Mouse (Mus musculus): ENCODE measurements at regions not wholly inside any gene's neighbourhood (a gene's known extent, or its start where the extent isn't known, plus 50 kb on each side); places are given as distances from the start of the nearest gene placed in this dataset.

DNA sequence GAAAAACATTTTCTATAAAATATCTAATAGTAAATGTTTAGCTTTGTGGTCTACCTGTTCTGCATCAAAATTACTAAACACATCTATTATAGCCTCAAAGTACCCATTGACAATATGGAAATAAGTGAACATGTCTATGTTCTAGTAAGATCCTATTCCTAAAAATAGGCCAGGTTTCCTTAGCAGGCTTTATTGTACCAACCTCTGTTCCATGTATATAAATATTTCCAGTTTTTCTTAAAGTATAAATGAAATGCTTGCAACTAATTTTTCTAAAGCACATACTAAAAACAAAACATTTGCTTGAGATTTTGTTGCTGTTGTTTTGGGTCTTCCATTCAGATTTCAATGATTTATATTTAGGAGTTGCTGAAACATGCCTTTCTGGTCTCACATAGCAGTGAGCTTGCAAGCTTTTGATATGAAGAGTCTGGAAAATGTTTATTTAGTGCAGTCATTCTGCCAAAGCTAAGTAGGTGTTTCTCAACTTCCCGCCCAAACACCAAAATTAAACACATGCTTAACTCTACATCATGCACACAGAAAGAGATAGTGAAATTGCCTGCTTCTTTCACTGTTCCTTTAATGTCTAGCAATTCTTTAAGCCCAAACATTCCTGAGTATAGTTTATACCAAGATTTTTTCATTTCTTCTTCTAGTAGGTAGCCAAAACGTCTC, 380.6 kb upstream of the Gli3 start:
- Histone ChIP-seq H3K36me3 (replicated peaks) (no peaks in the 10 kb centered on the region), H3K9me3 (no peaks in the 10 kb centered on the region), H3K27me3 (no peaks in the 10 kb centered on the region), H3K4me1 (no peaks in the 10 kb centered on the region), H3K4me3 (replicated peaks) (no peak overlapping the region), H3K4me2 (no peak overlapping the region), H3K9ac (no peak overlapping the region), H3K27ac (no peak overlapping the region)
- 95% methylated on average over 2 of the region's 2 CpGs for WGBS
- ATAC-seq (ENCODE audit: low FRiP score): no peak

DNA sequence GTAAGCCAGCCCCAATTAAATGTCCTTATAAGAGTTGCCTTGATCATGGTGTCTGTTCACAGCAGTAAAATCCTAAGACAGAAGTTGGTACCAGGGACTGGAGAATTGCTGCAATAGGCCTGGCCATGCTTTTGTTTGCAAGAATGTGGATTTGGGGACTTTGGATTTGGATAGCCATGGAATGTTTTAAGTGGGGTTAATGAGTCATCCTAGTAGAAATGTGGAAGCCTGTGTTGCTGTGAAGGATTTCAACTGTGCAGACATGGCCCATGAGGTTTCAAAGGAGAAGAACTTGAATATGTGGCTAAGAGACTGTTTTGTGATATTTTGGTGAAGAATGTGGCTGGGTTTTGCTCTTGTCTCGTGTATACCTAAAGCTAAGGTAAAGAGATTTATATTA, 368.2 kb upstream of the Gli3 start:
- no peak for ATAC-seq (ENCODE audit: low FRiP score)
- Histone ChIP-seq H3K4me2 (no peak overlapping the region), H3K27me3 (no peaks in the 10 kb centered on the region), H3K4me1 (no peaks in the 10 kb centered on the region), H3K9me3 (no peaks in the 10 kb centered on the region), H3K9ac (no peak overlapping the region), H3K27ac (no peak overlapping the region), H3K4me3 (replicated peaks) (no peak overlapping the region), H3K36me3 (replicated peaks) (no peaks in the 10 kb centered on the region)
- WGBS: 80% methylated on average over 1 of the region's 1 CpGs

DNA sequence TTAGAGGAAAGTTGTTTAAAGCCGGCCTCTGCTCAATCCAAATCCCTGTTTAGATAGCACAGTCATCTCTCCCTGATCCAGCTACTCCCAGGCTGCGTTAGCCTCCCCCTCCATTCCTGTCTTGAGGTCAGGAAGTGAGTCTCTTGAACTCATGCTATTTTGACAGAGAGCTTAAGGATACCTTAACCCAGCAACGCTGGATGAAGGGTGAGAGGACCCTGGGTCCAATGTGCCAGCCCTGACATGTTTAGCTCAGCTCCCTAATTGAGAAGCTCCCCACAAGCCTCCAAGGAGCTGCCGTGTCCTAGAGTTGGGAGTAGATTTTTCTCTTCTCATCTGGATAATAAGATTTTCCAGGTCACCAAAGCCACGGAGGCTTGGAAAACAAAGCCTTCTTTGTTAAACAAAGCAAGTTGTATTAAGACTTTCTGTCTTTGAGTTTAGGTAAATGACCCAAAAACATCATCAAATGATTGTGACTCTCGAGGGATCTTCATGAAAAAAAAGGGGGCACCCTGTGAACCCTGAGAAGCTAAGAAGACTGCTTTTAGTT, 355.2 kb upstream of the Gli3 start:
- H3K9me3 ChIP-seq: 0 out of 2 replicates have a peak, but pooled peaks cover 3% of the 10 kb centered on the region

DNA sequence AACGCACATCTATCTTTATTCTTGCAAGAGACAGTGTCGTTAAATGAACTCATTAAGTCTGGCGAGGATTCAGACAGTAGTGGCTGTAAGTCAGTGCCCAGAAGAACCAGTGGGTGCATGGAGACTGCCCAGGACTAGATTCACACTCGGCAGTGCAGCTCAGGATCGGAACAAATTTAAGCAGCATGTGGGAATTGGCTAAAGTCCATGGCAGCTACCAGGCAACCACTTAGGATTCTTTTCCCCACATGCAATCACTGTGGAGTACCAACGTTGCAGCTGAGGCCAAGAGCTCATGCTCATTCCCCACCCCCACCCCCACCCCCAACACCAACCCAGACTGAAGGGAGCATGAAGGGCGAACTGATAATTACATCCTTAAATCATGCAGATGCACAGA, 349.7 kb upstream of the Gli3 start:
- no peak for ATAC-seq (ENCODE audit: low FRiP score)

More for the DNA sequence above, 355.2 kb upstream of the Gli3 start:
- ATAC-seq (ENCODE audit: low FRiP score): peak; percentile 69; the same call in 1 of the 2 replicates
- no peak overlapping the region for H3K9ac ChIP-seq
- H3K27me3 ChIP-seq: no peaks in the 10 kb centered on the region
- no peak overlapping the region; the same call in 1 of the 2 replicates for H3K4me2 ChIP-seq
- H3K4me1 ChIP-seq: peaks cover 11% of the 10 kb centered on the region
- H3K36me3 ChIP-seq (replicated peaks): no peaks in the 10 kb centered on the region
- under 1% methylated on average over 6 of the region's 6 CpGs for WGBS
- H3K27ac ChIP-seq: no peak overlapping the region
- no peak overlapping the region for H3K4me3 ChIP-seq (replicated peaks)

DNA sequence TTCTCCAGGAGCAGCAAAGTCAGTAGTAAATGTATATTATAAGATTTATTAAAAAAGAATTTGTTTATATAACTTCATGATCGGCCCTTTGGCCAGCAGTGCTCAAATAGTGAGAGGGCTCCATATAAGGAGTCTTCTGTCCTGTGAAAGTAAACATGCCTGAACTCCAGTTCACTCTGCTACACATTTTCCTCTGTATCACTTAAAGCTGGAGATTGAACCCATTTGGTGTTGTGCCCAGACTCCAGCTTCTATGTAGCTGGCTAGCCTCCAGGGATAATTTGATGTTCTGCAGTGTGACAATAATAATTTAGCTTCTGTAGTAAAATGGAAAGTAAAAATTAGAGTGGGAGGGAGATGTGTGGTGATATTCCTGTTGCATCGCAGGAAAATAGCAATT, 332.8 kb upstream of the Gli3 start:
- Histone ChIP-seq H3K27me3 (no peaks in the 10 kb centered on the region), H3K36me3 (replicated peaks) (no peaks in the 10 kb centered on the region), H3K4me1 (no peaks in the 10 kb centered on the region), H3K4me3 (replicated peaks) (no peak overlapping the region), H3K9me3 (no peaks in the 10 kb centered on the region), H3K27ac (no peak overlapping the region), H3K9ac (no peak overlapping the region), H3K4me2 (no peak overlapping the region)
- WGBS: 83% methylated on average over 2 of the region's 2 CpGs
- no peak for ATAC-seq (ENCODE audit: low FRiP score)

More for the DNA sequence above, 349.7 kb upstream of the Gli3 start:
- Histone ChIP-seq H3K27ac (no peak overlapping the region), H3K4me1 (no peaks in the 10 kb centered on the region), H3K4me3 (replicated peaks) (no peak overlapping the region), H3K9ac (no peak overlapping the region), H3K4me2 (no peak overlapping the region), H3K36me3 (replicated peaks) (no peaks in the 10 kb centered on the region), H3K27me3 (no peaks in the 10 kb centered on the region), H3K9me3 (no peaks in the 10 kb centered on the region)
- 90% methylated on average over 7 of the region's 7 CpGs for WGBS

DNA sequence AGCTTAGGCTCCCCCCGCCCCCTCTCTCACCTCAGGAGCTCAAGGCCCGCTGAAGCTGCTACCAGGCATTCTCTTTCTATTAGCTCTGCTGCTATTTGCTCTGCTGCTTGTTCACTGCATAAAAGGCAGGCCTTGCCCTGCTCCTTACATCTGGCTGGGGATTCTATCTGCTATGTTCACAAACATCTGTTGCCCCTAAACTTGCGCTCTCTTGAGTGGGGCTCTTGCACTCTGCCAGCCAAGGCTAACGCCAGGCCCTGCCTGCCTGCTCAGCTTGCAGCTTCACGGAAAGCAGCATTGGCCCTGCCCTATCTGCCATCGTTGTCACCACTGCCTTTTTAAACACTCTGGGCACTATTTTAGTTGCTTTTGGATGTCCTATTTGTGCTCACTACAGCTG, 316.9 kb upstream of the Gli3 start:
- Histone ChIP-seq H3K9ac (no peak overlapping the region), H3K9me3 (no peaks in the 10 kb centered on the region), H3K36me3 (replicated peaks) (no peaks in the 10 kb centered on the region), H3K27ac (no peak overlapping the region), H3K4me1 (no peaks in the 10 kb centered on the region), H3K4me3 (replicated peaks) (no peak overlapping the region), H3K27me3 (no peaks in the 10 kb centered on the region), H3K4me2 (no peak overlapping the region)
- no peak for ATAC-seq (ENCODE audit: low FRiP score)
- WGBS: 55% methylated on average over 6 of the region's 6 CpGs

DNA sequence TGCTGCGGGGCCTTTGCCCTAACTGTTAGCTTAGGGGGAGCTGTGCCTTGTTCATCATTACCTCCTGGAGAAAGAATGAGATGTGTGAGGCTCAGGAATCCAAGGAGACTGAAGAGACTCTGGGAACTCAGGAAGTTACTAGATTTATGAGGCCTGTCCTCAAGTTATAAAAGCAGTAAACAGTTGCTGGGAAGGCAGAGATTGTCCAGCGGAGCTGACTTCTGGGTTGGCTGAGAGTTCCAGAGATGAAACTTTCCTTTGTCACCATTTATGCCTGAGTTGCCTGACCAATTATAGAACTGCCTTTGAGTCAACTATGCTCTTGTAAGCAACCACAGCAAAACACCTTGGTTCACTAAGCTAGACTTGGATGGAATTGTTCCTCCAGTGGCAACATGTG, 282.1 kb upstream of the Gli3 start:
- ATAC-seq (ENCODE audit: low FRiP score): no peak
- Histone ChIP-seq H3K4me1 (no peaks in the 10 kb centered on the region), H3K4me3 (replicated peaks) (no peak overlapping the region), H3K9ac (no peak overlapping the region), H3K36me3 (replicated peaks) (no peaks in the 10 kb centered on the region), H3K27me3 (no peaks in the 10 kb centered on the region), H3K4me2 (no peak overlapping the region), H3K27ac (no peak overlapping the region), H3K9me3 (no peaks in the 10 kb centered on the region)
- 73% methylated on average over 2 of the region's 2 CpGs for WGBS

DNA sequence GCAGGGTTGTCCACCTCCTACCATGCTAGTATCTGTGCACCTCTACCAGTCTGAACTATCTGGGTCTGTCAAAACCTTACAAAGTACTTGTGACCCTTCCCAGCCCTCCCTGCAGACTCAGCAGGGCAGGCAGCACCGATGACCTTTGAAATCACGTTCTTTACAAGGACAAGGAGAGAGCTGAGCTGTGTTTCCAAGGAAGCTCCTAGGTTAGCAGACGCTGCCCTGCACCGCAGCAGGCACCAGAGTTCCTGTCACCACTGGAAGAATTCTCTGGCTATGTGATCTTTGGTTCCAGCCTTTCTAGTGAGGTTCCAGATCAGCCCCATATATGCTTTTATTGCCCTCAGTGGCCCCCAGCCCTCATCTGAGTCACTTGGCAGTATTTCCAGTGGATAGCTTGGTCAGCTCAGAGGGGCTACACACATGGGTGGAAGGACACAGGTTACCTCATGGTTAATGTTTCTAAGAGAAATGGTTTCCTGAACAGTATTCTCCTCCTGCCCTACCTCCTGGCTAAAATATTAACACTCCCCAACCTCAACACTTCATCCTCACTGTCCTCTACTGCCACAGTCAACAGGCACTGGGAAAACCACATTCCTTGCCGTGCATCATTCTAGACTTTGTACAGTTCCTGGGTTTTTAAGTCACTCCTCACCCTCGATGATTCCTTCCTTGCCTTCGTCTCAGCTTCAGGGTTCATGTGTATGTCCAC, 251.2 kb upstream of the Gli3 start:
- ATAC-seq (ENCODE audit: low FRiP score): no peak

DNA sequence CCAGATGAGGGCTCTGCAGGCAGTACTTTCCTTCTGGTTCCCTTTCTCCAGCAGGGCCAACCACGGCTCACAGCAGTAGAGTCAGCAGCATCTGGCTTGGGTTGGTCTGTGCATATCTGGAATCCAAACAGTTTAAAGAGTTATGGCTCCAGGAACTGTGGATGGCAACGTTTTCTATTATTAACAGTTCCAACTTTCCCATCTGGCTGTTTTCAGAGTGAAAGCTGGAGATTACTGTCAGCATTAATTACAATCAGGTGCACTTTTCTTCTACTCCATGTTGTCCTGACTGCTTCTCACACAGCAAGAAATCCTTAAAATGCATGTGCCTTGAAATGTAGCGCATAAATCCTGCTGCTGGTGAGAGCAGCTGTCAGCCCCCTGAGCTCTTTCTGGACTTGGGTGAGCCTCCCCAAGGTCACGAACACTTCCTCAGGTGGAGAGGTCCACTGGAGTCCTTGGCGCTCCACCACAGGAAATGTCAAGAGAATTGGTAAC, 250.6 kb upstream of the Gli3 start:
- no peaks in the 10 kb centered on the region for H3K4me1 ChIP-seq
- no peak for ATAC-seq (ENCODE audit: low FRiP score)
- H3K4me3 ChIP-seq (replicated peaks): no peak overlapping the region
- H3K27me3 ChIP-seq: no peaks in the 10 kb centered on the region
- no peak overlapping the region for H3K27ac ChIP-seq
- no peak overlapping the region for H3K4me2 ChIP-seq
- no peaks in the 10 kb centered on the region for H3K36me3 ChIP-seq (replicated peaks)
- no peaks in the 10 kb centered on the region for H3K9me3 ChIP-seq
- WGBS: 80% methylated on average over 5 of the region's 5 CpGs
- no peak overlapping the region for H3K9ac ChIP-seq

More for the DNA sequence above, 251.2 kb upstream of the Gli3 start:
- H3K9me3 ChIP-seq: no peaks in the 10 kb centered on the region
- H3K4me1 ChIP-seq: no peaks in the 10 kb centered on the region
- H3K27ac ChIP-seq: no peak overlapping the region
- H3K4me2 ChIP-seq: no peak overlapping the region
- H3K4me3 ChIP-seq (replicated peaks): no peak overlapping the region
- WGBS: 87% methylated on average over 7 of the region's 7 CpGs
- H3K36me3 ChIP-seq (replicated peaks): no peaks in the 10 kb centered on the region
- no peak overlapping the region for H3K9ac ChIP-seq
- no peaks in the 10 kb centered on the region for H3K27me3 ChIP-seq

DNA sequence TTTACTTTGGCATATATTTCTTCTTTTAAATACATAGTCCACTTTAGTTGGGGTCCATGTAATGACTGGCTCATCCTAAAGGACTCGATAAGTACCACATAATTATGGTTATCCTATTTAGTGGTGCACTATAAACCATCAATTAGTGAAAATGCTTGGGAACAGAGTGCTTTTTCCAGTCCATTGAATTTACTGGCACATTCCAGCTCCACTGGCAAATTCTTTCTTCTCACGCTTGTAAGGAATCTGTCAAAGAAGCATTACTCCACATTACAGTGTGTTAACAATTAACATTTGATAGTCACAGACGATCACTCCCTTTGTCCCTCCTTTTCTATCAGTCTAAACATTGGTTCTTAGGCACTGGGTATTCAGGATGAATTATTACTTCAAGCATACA, 241.7 kb upstream of the Gli3 start:
- H3K4me2 ChIP-seq: no peak overlapping the region
- no peaks in the 10 kb centered on the region for H3K4me1 ChIP-seq
- H3K27ac ChIP-seq: no peak overlapping the region
- 21% methylated on average over 3 of the region's 3 CpGs for WGBS
- ATAC-seq (ENCODE audit: low FRiP score): peak; percentile 70; the same call in 1 of the 2 replicates
- H3K9ac ChIP-seq: no peak overlapping the region
- H3K4me3 ChIP-seq (replicated peaks): no peak overlapping the region
- H3K9me3 ChIP-seq: no peaks in the 10 kb centered on the region
- no peaks in the 10 kb centered on the region for H3K36me3 ChIP-seq (replicated peaks)
- H3K27me3 ChIP-seq: no peaks in the 10 kb centered on the region

DNA sequence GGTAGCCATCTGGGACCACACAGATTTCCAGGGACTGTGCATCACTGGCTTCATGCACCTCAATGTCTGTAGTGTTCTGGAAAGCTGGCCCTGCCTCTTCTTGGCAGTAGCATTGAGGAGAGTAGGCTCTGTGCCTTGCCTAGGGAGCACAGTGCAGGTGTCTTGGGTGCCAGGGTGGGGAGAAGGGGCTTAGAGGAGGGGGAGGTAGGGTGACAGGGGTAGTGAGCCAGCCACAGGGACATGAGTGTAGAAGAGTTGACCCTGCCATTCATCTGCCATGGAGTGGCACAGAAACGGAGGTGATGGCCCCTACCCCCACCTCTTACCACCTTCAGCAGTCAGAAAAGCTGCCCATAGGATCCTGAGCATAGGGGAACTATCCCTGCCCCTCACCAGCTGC, 235.4 kb upstream of the Gli3 start:
- Histone ChIP-seq H3K9ac (no peak overlapping the region), H3K27me3 (no peaks in the 10 kb centered on the region), H3K36me3 (replicated peaks) (no peaks in the 10 kb centered on the region), H3K4me1 (no peaks in the 10 kb centered on the region), H3K9me3 (no peaks in the 10 kb centered on the region), H3K4me3 (replicated peaks) (no peak overlapping the region), H3K4me2 (no peak overlapping the region), H3K27ac (no peak overlapping the region)
- no peak for ATAC-seq (ENCODE audit: low FRiP score)
- 57% methylated on average over 1 of the region's 1 CpGs for WGBS

Measured in forebrain, embryonic 12.5 days (tissue).